15 mouse cellular contexts compared by ENCODE assay signal in genomic region chr9:94610101-94610500, GRCm38 (mm10).
"Had no signal": no experiment of that assay in that cellular context is flagged by ENCODE, and none has a peak within 500 bp of the region (broad histone marks: within the 10 kb centered on the region; RNA-seq: fewer than 3 reads in every experiment).

No protein-coding gene starts in this region.

- H3K4me3 ChIP-seq: liver, embryonic 12.5 days; myocyte; neural tube, embryonic 13.5 days; neural tube, embryonic 15.5 days had no signal

- H3K27ac ChIP-seq: liver, embryonic 12.5 days; liver, embryonic 14.5 days; neural tube, embryonic 15.5 days had no signal

- H3K9ac ChIP-seq: liver, embryonic 12.5 days; liver, embryonic 14.5 days; lung, embryonic 14.5 days; neural tube, embryonic 13.5 days; neural tube, embryonic 15.5 days had no signal

- H3K9me3 ChIP-seq: liver, embryonic 12.5 days; neural tube, embryonic 13.5 days; neural tube, embryonic 15.5 days had no signal

- DNase-seq: lung, adult 18-20 months; lung, embryonic 14.5 days; lung, postnatal 10 days; lung, postnatal 4 days; right cerebral cortex, postnatal 25 days; right cerebral cortex, postnatal 4 days; spleen, adult 18-20 months; thymus, adult 18-20 months; thymus, postnatal 14 days; thymus, postnatal 36 days had no signal

- H3K27me3 ChIP-seq: liver, embryonic 12.5 days; neural tube, embryonic 13.5 days; neural tube, embryonic 15.5 days had no signal

- H3K4me2 ChIP-seq: liver, embryonic 12.5 days; lung, embryonic 14.5 days; neural tube, embryonic 13.5 days had no signal

- H3K36me3 ChIP-seq: liver, embryonic 12.5 days; neural tube, embryonic 13.5 days; neural tube, embryonic 15.5 days had no signal

- ATAC-seq: liver, embryonic 12.5 days had no signal
